Comparison of ENCODE assay signal across 9 mouse cellular contexts in genomic region chr10:128376099-128376454, GRCm38 (mm10). TPM values are rescaled to one million over a fixed set of nuclear protein-coding genes. Genes with fewer than 3 reads are reported as not detected.
A peak's percentile ranks its signal among the peaks of the same experiment; 100 is the strongest.
DNase-seq lines count a peak whose midpoint lies in the region; ATAC-seq and TF ChIP-seq lines count a peak whose summit lies in the region.
"Had no signal": no experiment of that assay in that cellular context is flagged by ENCODE, and none has a peak within 500 bp of the region (broad histone marks: within the 10 kb centered on the region; RNA-seq: fewer than 3 reads in every experiment).

No protein-coding gene starts in this region.

- peak overlapping the region; percentile 91 for H3K27ac ChIP-seq in heart, embryonic 12.5 days (ENCODE audit: poor library complexity, severe bottlenecking)
- peak overlapping the region; percentile 94 for H3K27ac ChIP-seq in forebrain, embryonic 15.5 days (replicated peaks)
- H3K27ac ChIP-seq in liver, embryonic 15.5 days (replicated peaks) = peak overlapping the region; percentile 85

- DNase-seq in heart, adult 18-20 months = no peak
- DNase-seq in frontal cortex, postnatal 10 days (ENCODE audit: low spot score in 2 of 2) = no peak
- DNase-seq in gastrocnemius, postnatal 25 days = no peak
- no peak for DNase-seq in layer of hippocampus, postnatal 36 days
- DNase-seq: thymus, postnatal 14 days had no signal

- no peaks in the 10 kb centered on the region for H3K27me3 ChIP-seq in heart, embryonic 12.5 days (replicated peaks)
- no peaks in the 10 kb centered on the region for H3K27me3 ChIP-seq in E14TG2a.4 (ENCODE audit: insufficient read depth, low read length)
- H3K27me3 ChIP-seq in forebrain, embryonic 15.5 days = no peaks in the 10 kb centered on the region
- no peaks in the 10 kb centered on the region for H3K27me3 ChIP-seq in liver, embryonic 15.5 days

- peak overlapping the region; percentile 82 for H3K4me3 ChIP-seq in heart, embryonic 12.5 days
- H3K4me3 ChIP-seq in E14TG2a.4 (replicated peaks; ENCODE audit: low read length) = peak overlapping the region; percentile 92
- H3K4me3 ChIP-seq in forebrain, embryonic 15.5 days = peak overlapping the region; percentile 78
- H3K4me3 ChIP-seq in liver, embryonic 15.5 days (replicated peaks) = peak overlapping the region; percentile 87

- peaks cover 36% of the 10 kb centered on the region for H3K4me1 ChIP-seq in heart, embryonic 12.5 days (replicated peaks)
- H3K4me1 ChIP-seq in E14TG2a.4 (replicated peaks; ENCODE audit: low read depth, low read length) = peaks cover 61% of the 10 kb centered on the region
- H3K4me1 ChIP-seq in forebrain, embryonic 15.5 days = peaks cover 25% of the 10 kb centered on the region
- peaks cover 52% of the 10 kb centered on the region for H3K4me1 ChIP-seq in liver, embryonic 15.5 days (replicated peaks)

- TF ChIP-seq CTCF in E14TG2a.4 (conservative IDR thresholded peaks at IDR 0.05; ENCODE audit: low read length) = no peak

- H3K9ac ChIP-seq in heart, embryonic 12.5 days = peak overlapping the region; percentile 95
- H3K9ac ChIP-seq in forebrain, embryonic 15.5 days (replicated peaks) = peak overlapping the region; percentile 94
- peak overlapping the region; percentile 92 for H3K9ac ChIP-seq in liver, embryonic 15.5 days

- no peak for ATAC-seq in heart, embryonic 12.5 days (ENCODE audit: insufficient number of reproducible peaks, low FRiP score)
- ATAC-seq in forebrain, embryonic 15.5 days (replicated peaks) = no peak
- no peak for ATAC-seq in liver, embryonic 15.5 days (ENCODE audit: insufficient read depth)

- WGBS in heart, embryonic 12.5 days = 50% methylated on average over 4 of the region's 4 CpGs
- WGBS in forebrain, embryonic 15.5 days = 43% methylated on average over 4 of the region's 4 CpGs
- WGBS in liver, embryonic 15.5 days (ENCODE audit: insufficient replicate concordance) = 47% methylated on average over 4 of the region's 4 CpGs

- H3K36me3 ChIP-seq in heart, embryonic 12.5 days = peaks cover 29% of the 10 kb centered on the region
- H3K36me3 ChIP-seq in E14TG2a.4 (ENCODE audit: insufficient read depth, low read length) = peaks cover 30% of the 10 kb centered on the region
- H3K36me3 ChIP-seq in forebrain, embryonic 15.5 days = peaks cover 25% of the 10 kb centered on the region
- peaks cover 18% of the 10 kb centered on the region for H3K36me3 ChIP-seq in liver, embryonic 15.5 days (replicated peaks)

- peak overlapping the region; percentile 87 for H3K4me2 ChIP-seq in heart, embryonic 12.5 days
- H3K4me2 ChIP-seq in forebrain, embryonic 15.5 days (replicated peaks) = peak overlapping the region; percentile 65
- H3K4me2 ChIP-seq in liver, embryonic 15.5 days = peak overlapping the region; percentile 98

- H3K9me3 ChIP-seq in heart, embryonic 12.5 days (replicated peaks) = 0 out of 2 replicates have a peak, but pooled peaks cover 2% of the 10 kb centered on the region
- no peaks in the 10 kb centered on the region for H3K9me3 ChIP-seq in E14TG2a.4 (ENCODE audit: low read length)
- H3K9me3 ChIP-seq in forebrain, embryonic 15.5 days = no peaks in the 10 kb centered on the region
- no peaks in the 10 kb centered on the region for H3K9me3 ChIP-seq in liver, embryonic 15.5 days (replicated peaks)

RNA-seq across cellular contexts. Expression of gene Ankrd52, which starts 0.8 kb away (rescaled TPM):
- 10.6 and 11.3 TPM in 2 replicates for polyA plus RNA-seq in heart, embryonic 12.5 days (2016; fragmentation: Nextera tagmentation; extraction: Ambion mirVana)
- total RNA-seq in heart, adult 18-20 months (2021) = 10 to 100 TPM; 38.1 to 40.3 TPM
- 13.0 and 13.4 TPM in 2 replicates for polyA plus RNA-seq in forebrain, embryonic 15.5 days (2015; fragmentation: Nextera tagmentation; extraction: Ambion mirVana)
- polyA plus RNA-seq in liver, embryonic 15.5 days (2015; fragmentation: Nextera tagmentation; extraction: Ambion mirVana) = 4.9 and 5.6 TPM in 2 replicates
- total RNA-seq in gastrocnemius, postnatal 25 days (2021) = 10 to 100 TPM; 61.5 to 70.1 TPM
- total RNA-seq in layer of hippocampus, postnatal 36 days (2021) = 10 to 100 TPM; 55.6 to 59.6 TPM

RNA-seq across cellular contexts. Expression of gene Coq10a, which starts 7.3 kb away (rescaled TPM):
- 15.9 and 16.2 TPM in 2 replicates for polyA plus RNA-seq in heart, embryonic 12.5 days (2016; fragmentation: Nextera tagmentation; extraction: Ambion mirVana)
- total RNA-seq in heart, adult 18-20 months (2021) = 100 to 1,000 TPM; 365 to 392 TPM
- 33.7 and 35.7 TPM in 2 replicates for polyA plus RNA-seq in forebrain, embryonic 15.5 days (2015; fragmentation: Nextera tagmentation; extraction: Ambion mirVana)
- polyA plus RNA-seq in liver, embryonic 15.5 days (2015; fragmentation: Nextera tagmentation; extraction: Ambion mirVana) = 4.6 and 5.2 TPM in 2 replicates
- total RNA-seq in gastrocnemius, postnatal 25 days (2021) = 100 to 1,000 TPM; 443 to 454 TPM
- total RNA-seq in layer of hippocampus, postnatal 36 days (2021) = 10 to 100 TPM; 51.2 to 52.8 TPM

RNA-seq across cellular contexts. Expression of gene Slc39a5, which starts 25.0 kb away (rescaled TPM):
- 0.28 and 0.42 TPM in 2 replicates for polyA plus RNA-seq in heart, embryonic 12.5 days (2016; fragmentation: Nextera tagmentation; extraction: Ambion mirVana)
- total RNA-seq in heart, adult 18-20 months (2021) = not detected
- polyA plus RNA-seq in forebrain, embryonic 15.5 days (2015; fragmentation: Nextera tagmentation; extraction: Ambion mirVana) = 0.09 and 0.24 TPM in 2 replicates
- polyA plus RNA-seq in liver, embryonic 15.5 days (2015; fragmentation: Nextera tagmentation; extraction: Ambion mirVana) = 69.9 and 90.8 TPM in 2 replicates
- total RNA-seq in gastrocnemius, postnatal 25 days (2021) = not detected
- total RNA-seq in layer of hippocampus, postnatal 36 days (2021) = not detected

RNA-seq across cellular contexts. Expression of gene Nabp2, which starts 35.2 kb away (rescaled TPM):
- 57.3 and 57.9 TPM in 2 replicates for polyA plus RNA-seq in heart, embryonic 12.5 days (2016; fragmentation: Nextera tagmentation; extraction: Ambion mirVana)
- 10 to 100 TPM; 41.0 to 42.8 TPM for total RNA-seq in heart, adult 18-20 months (2021)
- polyA plus RNA-seq in forebrain, embryonic 15.5 days (2015; fragmentation: Nextera tagmentation; extraction: Ambion mirVana) = 137 and 139 TPM in 2 replicates
- 35.3 and 37.5 TPM in 2 replicates for polyA plus RNA-seq in liver, embryonic 15.5 days (2015; fragmentation: Nextera tagmentation; extraction: Ambion mirVana)
- 10 to 100 TPM; 44.7 to 47.9 TPM for total RNA-seq in gastrocnemius, postnatal 25 days (2021)
- 10 to 100 TPM; 91.6 to 92.0 TPM for total RNA-seq in layer of hippocampus, postnatal 36 days (2021)

RNA-seq across cellular contexts. Expression of gene Rnf41, which starts 35.4 kb away (rescaled TPM):
- polyA plus RNA-seq in heart, embryonic 12.5 days (2016; fragmentation: Nextera tagmentation; extraction: Ambion mirVana) = 27.7 and 29.9 TPM in 2 replicates
- 10 to 100 TPM; 16.6 to 17.2 TPM for total RNA-seq in heart, adult 18-20 months (2021)
- polyA plus RNA-seq in forebrain, embryonic 15.5 days (2015; fragmentation: Nextera tagmentation; extraction: Ambion mirVana) = 104 and 110 TPM in 2 replicates
- 8.5 and 9.6 TPM in 2 replicates for polyA plus RNA-seq in liver, embryonic 15.5 days (2015; fragmentation: Nextera tagmentation; extraction: Ambion mirVana)
- total RNA-seq in gastrocnemius, postnatal 25 days (2021) = 10 to 100 TPM; 10.7 to 11.5 TPM
- total RNA-seq in layer of hippocampus, postnatal 36 days (2021) = 10 to 100 TPM; 74.4 to 76.3 TPM

Comparison
In these comparisons a context has a peak if more than half of its experiments do, and no peak if none do; other contexts are left out.
1. RNA of gene Coq10a, which starts 7.3 kb away (total RNA-seq): 443 to 454 TPM in gastrocnemius, postnatal 25 days and 365 to 392 TPM in heart, adult 18-20 months; 51.2 to 52.8 TPM in layer of hippocampus, postnatal 36 days; every median in the first group is over 4 times any median in the second.
2. Peak in every context shown above with its lines, with median percentiles within 50 percentile points of each other: H3K27ac ChIP-seq, H3K4me2 ChIP-seq, H3K4me3 ChIP-seq and H3K9ac ChIP-seq.